Mouse (Mus musculus) lung, adult 18-20 months (tissue): ENCODE data around the gene Gm16440.
A peak's percentile ranks its signal among the peaks of the same experiment; 100 is the strongest.
"Not testable (repeated sequence)": the region's sequence is repeated elsewhere in the genome, so short reads cannot be mapped to it uniquely, and the experiment has no call there.

Experiments used
- DNase-seq, 2 experiments: peaks; one replicate each; pipeline ENCODE4 v3.0.0; 2022; ENCODE audit warnings: mixed read lengths in 2 of 2

Gm16440 gene

GRCm38 (mm10) chr14:6390219-6390618 lies at the start of gene Gm16440:
Gm16440 (minus strand) TSS chr14:6390319.
- DNase-seq = not testable (repeated sequence)

DNA sequence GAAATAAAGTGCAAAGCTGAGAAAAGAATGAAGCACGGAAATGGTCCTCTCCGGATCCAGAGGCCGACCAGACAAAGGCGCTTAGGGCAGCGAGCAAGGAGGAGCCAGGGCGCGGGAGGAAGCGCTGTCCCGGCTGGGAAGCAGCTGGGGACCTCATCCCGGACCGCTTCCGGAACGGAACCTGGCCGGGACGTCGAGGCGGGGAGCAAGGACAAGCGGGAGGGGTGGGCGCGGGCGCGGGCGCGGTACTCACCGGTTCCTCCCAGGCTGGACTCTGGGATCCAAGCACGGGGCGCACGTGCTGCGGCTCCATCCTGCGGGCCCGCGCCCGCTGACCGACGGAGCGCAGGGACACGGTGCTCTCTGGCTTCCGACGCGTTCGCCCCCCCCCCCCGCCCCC lies 36.6 kb upstream of the Gm16440 start:
- peak in 1 of 2 experiments; percentile 30 for DNase-seq

DNA sequence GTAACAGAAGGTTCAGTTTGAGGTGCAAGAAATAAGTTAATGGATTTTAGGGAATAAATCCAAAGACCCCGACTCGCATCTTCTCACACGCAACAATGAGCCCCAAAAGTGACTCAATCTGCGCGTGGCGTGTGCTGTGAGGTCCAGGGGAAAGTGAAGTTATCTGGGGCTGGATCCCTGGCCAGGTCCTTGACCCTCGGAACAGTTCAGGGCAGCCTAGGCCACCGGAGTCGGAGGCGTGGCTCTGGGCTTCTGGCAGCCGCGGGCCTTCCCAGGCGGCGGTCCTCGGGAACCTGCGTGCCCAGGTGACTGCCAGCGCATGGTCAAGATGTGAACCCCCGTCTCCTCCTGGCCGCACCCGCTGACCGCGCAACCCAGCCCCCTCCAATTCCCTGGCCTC lies 36.2 kb upstream of the Gm16440 start:
- not testable (repeated sequence) for DNase-seq

GRCm38 (mm10) chr14:6412382-6412781 lies 22.3 kb upstream of the Gm16440 start, which contains the start of gene Gm3591:
Gm3591 (minus strand) TSS chr14:6412482.
- DNase-seq = not testable (repeated sequence)

DNA sequence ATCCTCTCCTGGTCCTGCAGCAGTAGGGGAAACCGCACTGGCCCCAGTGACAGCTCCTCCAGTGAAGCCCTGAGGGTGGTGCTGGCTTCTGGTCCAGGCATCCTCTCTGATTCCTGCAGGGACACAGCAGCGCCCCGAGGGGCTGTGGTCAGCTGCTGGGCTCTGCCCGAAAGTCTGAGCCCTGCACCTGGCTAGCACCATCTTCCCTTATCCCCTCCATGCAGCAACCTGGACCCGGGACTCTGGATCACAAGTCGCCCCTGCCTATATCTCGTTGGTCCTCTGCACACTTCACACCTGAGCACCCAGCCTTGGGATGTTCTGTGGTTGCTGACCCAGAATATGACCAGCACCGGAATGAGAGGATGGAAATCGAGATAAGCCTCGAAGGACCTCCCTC lies 46.5 kb downstream of the Gm16440 start, which contains the start of gene Gm3618:
Gene Gm3618 (minus strand): TSS at position 101 of the 400 bp plus-strand sequence.
- DNase-seq = not testable (repeated sequence)
